Mouse (Mus musculus): ENCODE data around the gene Arpc5. TPM values are rescaled to one million over a fixed set of nuclear protein-coding genes. Genes with fewer than 3 reads are reported as not detected.
A peak's percentile ranks its signal among the peaks of the same experiment; 100 is the strongest.

Gene Arpc5
- polyA plus RNA-seq (2014; fragmentation: Nextera tagmentation; extraction: Ambion mirVana) = 260 and 281 TPM in 2 replicates

- peak; percentile 98 for ATAC-seq (replicated peaks; ENCODE audit: low FRiP score)
- WGBS = under 1% methylated on average over 86 of the region's 86 CpGs
- DNase-seq (ENCODE audit: low spot score) = peak; percentile 94
- Histone ChIP-seq H3K4me2 (peak within 1 kb of the TSS; percentile 99), H3K36me3 (ENCODE audit: control insufficient read depth, insufficient read depth, low read length) (peaks cover 5% of the 10 kb centered on the region; the same call in 1 of the 2 replicates), H3K27me3 (replicated peaks; ENCODE audit: control insufficient read depth, insufficient read depth, low read length) (peaks cover 5% of the 10 kb centered on the region), H3K4me3 (ENCODE audit: low read depth, low read length) (peak within 1 kb of the TSS; percentile 99), H3K27ac (ENCODE audit: low read depth, low read length) (peak within 1 kb of the TSS; percentile 84), H3K9ac (ENCODE audit: low read depth, low read length) (peak within 1 kb of the TSS; percentile 94), H3K4me1 (replicated peaks; ENCODE audit: control insufficient read depth, insufficient read depth, low read length) (0 out of 2 replicates have a peak, but pooled peaks cover 5% of the 10 kb centered on the region), H3K9me3 (ENCODE audit: control insufficient read depth, low read length) (no peaks in the 10 kb centered on the region)
Observed at GRCm38 (mm10) chr1:152766032-152766772, at the start of gene Arpc5, which contains the start of gene Rgl1. Arpc5 (plus strand) TSS chr1:152766542. Rgl1 (minus strand) TSS chr1:152766351.

DNA sequence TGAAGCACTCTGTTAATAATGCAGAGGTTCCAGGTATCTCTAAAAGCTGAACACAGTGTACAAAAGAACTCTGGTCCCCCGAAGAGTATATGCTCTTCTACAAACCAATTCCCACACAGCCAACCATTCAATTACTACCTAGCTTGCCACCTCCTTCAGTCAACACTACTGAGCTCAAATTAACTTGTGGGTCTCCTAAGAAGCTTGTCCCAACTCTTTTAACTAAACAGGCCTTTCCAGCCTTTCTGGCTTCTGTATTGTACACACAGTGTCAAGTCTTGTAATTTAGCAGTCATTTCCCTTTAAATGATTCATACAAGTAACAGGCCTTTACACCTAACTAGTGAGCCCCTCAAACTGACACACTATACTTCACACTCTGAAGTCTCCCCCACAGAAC lies 49.0 kb upstream of the Arpc5 start:
- H3K9me3 ChIP-seq (ENCODE audit: control insufficient read depth, low read length) = no peaks in the 10 kb centered on the region
- no peak overlapping the region for H3K9ac ChIP-seq (ENCODE audit: low read depth, low read length)
- DNase-seq (ENCODE audit: low spot score) (no peak), ATAC-seq (replicated peaks; ENCODE audit: low FRiP score) (no peak)
- no peaks in the 10 kb centered on the region; the same call in 1 of the 2 replicates for H3K4me1 ChIP-seq (replicated peaks; ENCODE audit: control insufficient read depth, insufficient read depth, low read length)
- WGBS = 79% methylated on average over 1 of the region's 1 CpGs
- H3K27ac ChIP-seq (ENCODE audit: low read depth, low read length) = no peak overlapping the region
- no peaks in the 10 kb centered on the region for H3K36me3 ChIP-seq (ENCODE audit: control insufficient read depth, insufficient read depth, low read length)
- H3K4me2 ChIP-seq = no peak overlapping the region
- H3K27me3 ChIP-seq (replicated peaks; ENCODE audit: control insufficient read depth, insufficient read depth, low read length) = no peaks in the 10 kb centered on the region
- H3K4me3 ChIP-seq (ENCODE audit: low read depth, low read length) = no peak overlapping the region

- Histone ChIP-seq H3K27ac (ENCODE audit: low read depth, low read length) (no peak overlapping the region), H3K27me3 (replicated peaks; ENCODE audit: control insufficient read depth, insufficient read depth, low read length) (no peaks in the 10 kb centered on the region), H3K9ac (ENCODE audit: low read depth, low read length) (no peak overlapping the region), H3K36me3 (ENCODE audit: control insufficient read depth, insufficient read depth, low read length) (no peaks in the 10 kb centered on the region), H3K4me2 (no peak overlapping the region), H3K4me3 (ENCODE audit: low read depth, low read length) (no peak overlapping the region), H3K4me1 (replicated peaks; ENCODE audit: control insufficient read depth, insufficient read depth, low read length) (no peaks in the 10 kb centered on the region; the same call in 1 of the 2 replicates), H3K9me3 (ENCODE audit: control insufficient read depth, low read length) (no peaks in the 10 kb centered on the region)
- ATAC-seq (replicated peaks; ENCODE audit: low FRiP score) = no peak
- DNase-seq (ENCODE audit: low spot score) = no peak
- WGBS = 47% methylated on average over 6 of the region's 6 CpGs
Observed at GRCm38 (mm10) chr1:152718200-152718599, 48.1 kb upstream of the Arpc5 start.

DNA sequence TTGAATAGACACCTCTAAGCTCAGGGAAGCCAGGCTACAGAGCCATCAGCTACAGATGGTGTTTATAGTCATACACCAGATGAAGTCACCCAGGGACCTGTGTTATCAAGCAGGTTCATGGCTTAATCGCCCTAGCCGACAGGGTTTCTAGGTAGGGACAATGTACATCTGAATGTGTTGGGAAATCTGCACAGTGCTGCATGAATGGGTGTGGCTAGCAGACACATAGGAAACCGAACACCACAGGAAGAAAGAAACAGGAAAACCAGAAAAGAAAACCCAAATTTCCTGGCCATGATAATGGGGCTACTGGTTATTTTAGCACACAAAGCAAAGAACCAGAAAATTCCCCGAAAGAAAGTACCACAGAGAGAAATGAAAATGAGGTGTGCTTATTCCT lies 45.4 kb upstream of the Arpc5 start:
- H3K4me1 ChIP-seq (replicated peaks; ENCODE audit: control insufficient read depth, insufficient read depth, low read length) = no peaks in the 10 kb centered on the region; the same call in 1 of the 2 replicates
- H3K4me3 ChIP-seq (ENCODE audit: low read depth, low read length) = no peak overlapping the region
- no peaks in the 10 kb centered on the region for H3K27me3 ChIP-seq (replicated peaks; ENCODE audit: control insufficient read depth, insufficient read depth, low read length)
- no peaks in the 10 kb centered on the region for H3K36me3 ChIP-seq (ENCODE audit: control insufficient read depth, insufficient read depth, low read length)
- H3K27ac ChIP-seq (ENCODE audit: low read depth, low read length) = no peak overlapping the region
- ATAC-seq (replicated peaks; ENCODE audit: low FRiP score) = no peak
- no peak overlapping the region for H3K9ac ChIP-seq (ENCODE audit: low read depth, low read length)
- H3K9me3 ChIP-seq (ENCODE audit: control insufficient read depth, low read length) = no peaks in the 10 kb centered on the region
- H3K4me2 ChIP-seq = no peak overlapping the region
- 53% methylated on average over 4 of the region's 4 CpGs for WGBS
- DNase-seq (ENCODE audit: low spot score) = no peak

DNA sequence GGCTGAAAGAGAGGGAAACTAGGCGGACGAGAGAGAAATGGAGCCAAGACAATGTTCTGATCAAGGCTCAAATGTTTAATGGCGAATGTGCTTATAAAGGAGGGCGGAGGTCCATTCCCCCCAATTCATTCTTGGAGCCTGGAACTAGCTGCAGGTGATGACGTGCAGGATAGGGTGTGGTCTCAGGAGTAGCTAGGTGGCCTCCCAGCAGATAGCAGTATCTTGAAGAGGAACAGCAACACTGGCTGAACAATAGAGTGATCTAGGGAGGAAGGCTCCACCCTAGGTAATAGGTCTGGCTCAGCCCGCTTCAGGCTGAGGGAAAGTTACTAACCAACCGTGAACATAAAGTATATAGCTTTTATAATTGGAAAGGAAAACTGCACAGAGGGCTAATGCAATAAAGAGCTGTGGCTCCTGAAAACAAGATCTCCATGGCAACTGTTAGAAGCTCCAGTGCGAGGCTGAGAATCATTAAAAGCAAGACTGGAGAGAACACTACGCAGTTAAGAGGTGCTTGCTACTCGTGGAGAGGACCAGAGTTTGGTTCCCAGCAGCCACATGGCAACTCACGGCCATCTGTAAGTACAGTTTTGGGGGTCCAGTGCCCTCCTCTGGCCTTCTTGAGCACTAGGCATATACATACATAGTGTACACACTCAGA lies 44.7 kb upstream of the Arpc5 start:
- no peak for ATAC-seq (replicated peaks; ENCODE audit: low FRiP score)
- no peaks in the 10 kb centered on the region; the same call in 1 of the 2 replicates for H3K4me1 ChIP-seq (replicated peaks; ENCODE audit: control insufficient read depth, insufficient read depth, low read length)
- H3K4me2 ChIP-seq = no peak overlapping the region
- DNase-seq (ENCODE audit: low spot score) = no peak
- no peaks in the 10 kb centered on the region for H3K36me3 ChIP-seq (ENCODE audit: control insufficient read depth, insufficient read depth, low read length)
- 78% methylated on average over 11 of the region's 11 CpGs for WGBS
- no peak overlapping the region for H3K27ac ChIP-seq (ENCODE audit: low read depth, low read length)
- no peak overlapping the region for H3K9ac ChIP-seq (ENCODE audit: low read depth, low read length)
- no peak overlapping the region for H3K4me3 ChIP-seq (ENCODE audit: low read depth, low read length)
- H3K27me3 ChIP-seq (replicated peaks; ENCODE audit: control insufficient read depth, insufficient read depth, low read length) = no peaks in the 10 kb centered on the region
- H3K9me3 ChIP-seq (ENCODE audit: control insufficient read depth, low read length) = no peaks in the 10 kb centered on the region

- Histone ChIP-seq H3K4me1 (replicated peaks; ENCODE audit: control insufficient read depth, insufficient read depth, low read length) (no peaks in the 10 kb centered on the region; the same call in 1 of the 2 replicates), H3K27me3 (replicated peaks; ENCODE audit: control insufficient read depth, insufficient read depth, low read length) (no peaks in the 10 kb centered on the region), H3K27ac (ENCODE audit: low read depth, low read length) (no peak overlapping the region), H3K9me3 (ENCODE audit: control insufficient read depth, low read length) (no peaks in the 10 kb centered on the region), H3K36me3 (ENCODE audit: control insufficient read depth, insufficient read depth, low read length) (no peaks in the 10 kb centered on the region), H3K9ac (ENCODE audit: low read depth, low read length) (no peak overlapping the region), H3K4me2 (no peak overlapping the region), H3K4me3 (ENCODE audit: low read depth, low read length) (no peak overlapping the region)
- no peak for DNase-seq (ENCODE audit: low spot score)
- ATAC-seq (replicated peaks; ENCODE audit: low FRiP score) = no peak
Observed at GRCm38 (mm10) chr1:152724286-152724685, 42.1 kb upstream of the Arpc5 start.

DNA sequence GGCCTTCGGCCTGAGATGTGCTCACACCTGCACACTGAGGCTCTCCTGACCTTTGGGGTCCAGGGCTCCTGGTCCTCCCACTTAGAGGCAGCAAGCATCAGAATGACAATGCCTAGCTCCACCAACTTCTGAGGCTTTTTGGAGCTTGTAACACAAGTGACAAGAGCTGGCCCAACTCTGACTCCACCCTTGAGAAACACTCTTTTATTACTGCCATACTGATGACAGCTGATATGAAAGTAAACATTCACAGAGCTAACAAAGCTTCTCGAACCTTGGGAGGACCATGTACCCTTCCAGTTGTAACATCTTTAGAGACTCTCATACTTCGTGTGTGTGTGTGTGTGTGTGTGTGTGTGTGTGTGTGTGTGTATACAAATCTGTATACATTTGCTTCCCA lies 40.2 kb upstream of the Arpc5 start:
- H3K9ac ChIP-seq (ENCODE audit: low read depth, low read length) = no peak overlapping the region
- no peaks in the 10 kb centered on the region for H3K9me3 ChIP-seq (ENCODE audit: control insufficient read depth, low read length)
- H3K27ac ChIP-seq (ENCODE audit: low read depth, low read length) = no peak overlapping the region
- no peak for DNase-seq (ENCODE audit: low spot score)
- no peaks in the 10 kb centered on the region; the same call in 1 of the 2 replicates for H3K4me1 ChIP-seq (replicated peaks; ENCODE audit: control insufficient read depth, insufficient read depth, low read length)
- no peaks in the 10 kb centered on the region for H3K36me3 ChIP-seq (ENCODE audit: control insufficient read depth, insufficient read depth, low read length)
- no peak overlapping the region for H3K4me2 ChIP-seq
- no peaks in the 10 kb centered on the region for H3K27me3 ChIP-seq (replicated peaks; ENCODE audit: control insufficient read depth, insufficient read depth, low read length)
- no peak overlapping the region for H3K4me3 ChIP-seq (ENCODE audit: low read depth, low read length)
- ATAC-seq (replicated peaks; ENCODE audit: low FRiP score) = no peak
- WGBS = 68% methylated on average over 3 of the region's 3 CpGs

- Histone ChIP-seq H3K4me1 (replicated peaks; ENCODE audit: control insufficient read depth, insufficient read depth, low read length) (no peaks in the 10 kb centered on the region), H3K9ac (ENCODE audit: low read depth, low read length) (no peak overlapping the region), H3K4me2 (no peak overlapping the region), H3K9me3 (ENCODE audit: control insufficient read depth, low read length) (no peaks in the 10 kb centered on the region), H3K36me3 (ENCODE audit: control insufficient read depth, insufficient read depth, low read length) (no peaks in the 10 kb centered on the region), H3K27ac (ENCODE audit: low read depth, low read length) (no peak overlapping the region), H3K4me3 (ENCODE audit: low read depth, low read length) (no peak overlapping the region), H3K27me3 (replicated peaks; ENCODE audit: control insufficient read depth, insufficient read depth, low read length) (no peaks in the 10 kb centered on the region)
- no peak for DNase-seq (ENCODE audit: low spot score)
- WGBS = 32% methylated on average over 4 of the region's 5 CpGs
- no peak for ATAC-seq (replicated peaks; ENCODE audit: low FRiP score)
Observed at GRCm38 (mm10) chr1:152727604-152728236, 38.6 kb upstream of the Arpc5 start.

All from liver, embryonic 11.5 days (tissue).